Mouse (Mus musculus): ENCODE measurements around the gene Lin28a. TPM values are rescaled to one million over a fixed set of nuclear protein-coding genes. Genes with fewer than 3 reads are reported as not detected.

Lin28a gene
- polyA plus RNA-seq, 1 experiment from 2014 or later: 12.4 TPM

- H3K27ac ChIP-seq: peak overlapping the region; percentile 52; the same call in 1 of the 2 replicates
Measured at GRCm38 (mm10) chr4:134051912-134052311, 33.3 kb upstream of the Lin28a start.

GRCm38 (mm10) chr4:134047648-134048047, 29.0 kb upstream of the Lin28a start:
- Histone ChIP-seq H3K4me3 (no peak overlapping the region), H3K27ac (no peak overlapping the region), H3K36me3 (no peaks in the 10 kb centered on the region), H3K4me1 (peaks cover 33% of the 10 kb centered on the region), H3K27me3 (ENCODE audit: insufficient read depth, poor library complexity, severe bottlenecking) (no peaks in the 10 kb centered on the region), H3K9me3 (no peaks in the 10 kb centered on the region)
- DNase-seq (ENCODE audit: low spot score): no peak
- WGBS: 22% methylated on average over 5 of the region's 5 CpGs

More at GRCm38 (mm10) chr4:134051912-134052311, 33.3 kb upstream of the Lin28a start:
- Histone ChIP-seq H3K36me3 (no peaks in the 10 kb centered on the region), H3K4me3 (no peak overlapping the region), H3K27me3 (ENCODE audit: insufficient read depth, poor library complexity, severe bottlenecking) (peaks cover 16% of the 10 kb centered on the region), H3K4me1 (peaks cover 41% of the 10 kb centered on the region), H3K9me3 (no peaks in the 10 kb centered on the region)
- DNase-seq (ENCODE audit: low spot score): no peak
- 77% methylated on average over 5 of the region's 5 CpGs for WGBS

- no peaks in the 10 kb centered on the region for H3K9me3 ChIP-seq
- no peaks in the 10 kb centered on the region for H3K36me3 ChIP-seq
- peaks cover 17% of the 10 kb centered on the region for H3K4me1 ChIP-seq
- H3K27me3 ChIP-seq (ENCODE audit: insufficient read depth, poor library complexity, severe bottlenecking): no peaks in the 10 kb centered on the region
- no peak for DNase-seq (ENCODE audit: low spot score)
- H3K4me3 ChIP-seq: no peak overlapping the region
- H3K27ac ChIP-seq: no peak overlapping the region
- 44% methylated on average over 2 of the region's 2 CpGs for WGBS
Measured at GRCm38 (mm10) chr4:134043041-134043440, 24.4 kb upstream of the Lin28a start.

GRCm38 (mm10) chr4:134041317-134042123, 22.9 kb upstream of the Lin28a start:
- H3K27ac ChIP-seq: no peak overlapping the region
- H3K9me3 ChIP-seq: no peaks in the 10 kb centered on the region
- H3K36me3 ChIP-seq: no peaks in the 10 kb centered on the region
- no peak overlapping the region for H3K4me3 ChIP-seq
- H3K4me1 ChIP-seq: peaks cover 7% of the 10 kb centered on the region
- 55% methylated on average over 9 of the region's 9 CpGs for WGBS
- DNase-seq (ENCODE audit: low spot score): no peak
- 0 out of 2 replicates have a peak, but pooled peaks cover 3% of the 10 kb centered on the region for H3K27me3 ChIP-seq (ENCODE audit: insufficient read depth, poor library complexity, severe bottlenecking)

- no peaks in the 10 kb centered on the region for H3K36me3 ChIP-seq
- H3K4me3 ChIP-seq: no peak overlapping the region
- H3K27ac ChIP-seq: no peak overlapping the region
- H3K27me3 ChIP-seq (ENCODE audit: insufficient read depth, poor library complexity, severe bottlenecking): 0 out of 2 replicates have a peak, but pooled peaks cover 3% of the 10 kb centered on the region
- DNase-seq (ENCODE audit: low spot score): peak; percentile 90
- 5% methylated on average over 16 of the region's 16 CpGs for WGBS
- no peaks in the 10 kb centered on the region for H3K9me3 ChIP-seq
- H3K4me1 ChIP-seq: 0 out of 2 replicates have a peak, but pooled peaks cover 4% of the 10 kb centered on the region
Measured at GRCm38 (mm10) chr4:134035953-134036352, 17.3 kb upstream of the Lin28a start.

- 68% methylated on average over 9 of the region's 9 CpGs for WGBS
- DNase-seq (ENCODE audit: low spot score): no peak
Measured at GRCm38 (mm10) chr4:134025802-134026201, 7.2 kb upstream of the Lin28a start.

GRCm38 (mm10) chr4:134020621-134021020, 2.0 kb upstream of the Lin28a start:
- Histone ChIP-seq H3K9me3 (no peaks in the 10 kb centered on the region), H3K27ac (no peak overlapping the region), H3K36me3 (no peaks in the 10 kb centered on the region), H3K4me1 (peaks cover 50% of the 10 kb centered on the region), H3K4me3 (no peak overlapping the region), H3K27me3 (ENCODE audit: insufficient read depth, poor library complexity, severe bottlenecking) (no peaks in the 10 kb centered on the region)
- WGBS: 4% methylated on average over 11 of the region's 11 CpGs
- DNase-seq (ENCODE audit: low spot score): peak; percentile 91

More at GRCm38 (mm10) chr4:134025802-134026201, 7.2 kb upstream of the Lin28a start:
- Histone ChIP-seq H3K9me3 (no peaks in the 10 kb centered on the region), H3K4me1 (no peaks in the 10 kb centered on the region), H3K27me3 (ENCODE audit: insufficient read depth, poor library complexity, severe bottlenecking) (no peaks in the 10 kb centered on the region), H3K4me3 (no peak overlapping the region), H3K36me3 (no peaks in the 10 kb centered on the region), H3K27ac (no peak overlapping the region)

- peak; percentile 80 for DNase-seq (ENCODE audit: low spot score)
- Histone ChIP-seq H3K4me1 (peaks cover 53% of the 10 kb centered on the region), H3K27me3 (ENCODE audit: insufficient read depth, poor library complexity, severe bottlenecking) (no peaks in the 10 kb centered on the region), H3K4me3 (peak overlapping the region; percentile 63), H3K9me3 (no peaks in the 10 kb centered on the region), H3K27ac (peak overlapping the region; percentile 81), H3K36me3 (no peaks in the 10 kb centered on the region)
- WGBS: 3% methylated on average over 16 of the region's 16 CpGs
Measured at GRCm38 (mm10) chr4:134019641-134020351, 1.2 kb upstream of the Lin28a start.

- Histone ChIP-seq H3K4me3 (peak overlapping the region; percentile 63), H3K9me3 (no peaks in the 10 kb centered on the region), H3K4me1 (peaks cover 53% of the 10 kb centered on the region), H3K27me3 (ENCODE audit: insufficient read depth, poor library complexity, severe bottlenecking) (no peaks in the 10 kb centered on the region), H3K36me3 (no peaks in the 10 kb centered on the region), H3K27ac (peak overlapping the region; percentile 81)
- WGBS: 0% methylated on average over 10 of the region's 10 CpGs
- peak; percentile 77 for DNase-seq (ENCODE audit: low spot score)
Measured at GRCm38 (mm10) chr4:134019210-134019609, 569 bp upstream of the Lin28a start.

GRCm38 (mm10) chr4:134018038-134018778, 433 bp downstream of the Lin28a start:
- H3K36me3 ChIP-seq: no peaks in the 10 kb centered on the region
- peak overlapping the region; percentile 63 for H3K4me3 ChIP-seq
- no peak for DNase-seq (ENCODE audit: low spot score)
- WGBS: under 1% methylated on average over 46 of the region's 46 CpGs
- H3K27me3 ChIP-seq (ENCODE audit: insufficient read depth, poor library complexity, severe bottlenecking): no peaks in the 10 kb centered on the region
- H3K9me3 ChIP-seq: no peaks in the 10 kb centered on the region
- H3K27ac ChIP-seq: peak overlapping the region; percentile 82
- H3K4me1 ChIP-seq: peaks cover 55% of the 10 kb centered on the region

- peaks cover 64% of the 10 kb centered on the region for H3K4me1 ChIP-seq
- no peaks in the 10 kb centered on the region for H3K36me3 ChIP-seq
- peak overlapping the region; percentile 63 for H3K4me3 ChIP-seq
- peak overlapping the region; percentile 82 for H3K27ac ChIP-seq
- under 1% methylated on average over 21 of the region's 21 CpGs for WGBS
- H3K27me3 ChIP-seq (ENCODE audit: insufficient read depth, poor library complexity, severe bottlenecking): no peaks in the 10 kb centered on the region
- no peak for DNase-seq (ENCODE audit: low spot score)
- H3K9me3 ChIP-seq: no peaks in the 10 kb centered on the region
Measured at GRCm38 (mm10) chr4:134017201-134017865, 1.3 kb downstream of the Lin28a start.

- H3K4me1 ChIP-seq: peaks cover 70% of the 10 kb centered on the region
- WGBS: 0% methylated on average over 8 of the region's 8 CpGs
- H3K4me3 ChIP-seq: peak overlapping the region; percentile 63
- H3K27ac ChIP-seq: peak overlapping the region; percentile 82
- no peaks in the 10 kb centered on the region for H3K36me3 ChIP-seq
- peak; percentile 80 for DNase-seq (ENCODE audit: low spot score)
- H3K27me3 ChIP-seq (ENCODE audit: insufficient read depth, poor library complexity, severe bottlenecking): no peaks in the 10 kb centered on the region
- H3K9me3 ChIP-seq: no peaks in the 10 kb centered on the region
Measured at GRCm38 (mm10) chr4:134016767-134017166, 1.9 kb downstream of the Lin28a start.
